Mouse (Mus musculus) activated CD4-positive, CD25-positive, alpha-beta regulatory T cell, adult 4 months (primary cell): ENCODE data around the gene Rnf145. TPM values are rescaled to one million over a fixed set of nuclear protein-coding genes. Genes with fewer than 3 reads are reported as not detected.

Source experiments
- ATAC-seq: one replicate; pipeline ENCODE4 v1.8.0; 2017
- polyA plus RNA-seq, 2 experiments: library from polyadenylated mRNA; unstranded; fragments of 100-300 nt; shearing (Covaris generic); gene quantifications; one replicate each; pipeline ENCODE4 v1.2.1; 2017

Gene Rnf145
- polyA plus RNA-seq, 2 experiments from 2014 or later = 45.3 to 60.4 TPM

GRCm38 (mm10) chr11:44510371-44510770 is 8.4 kb upstream of the Rnf145 start:
- ATAC-seq = no peak

GRCm38 (mm10) chr11:44512044-44513025 is 6.4 kb upstream of the Rnf145 start:
- ATAC-seq = no peak

- ATAC-seq = no peak
Observed at GRCm38 (mm10) chr11:44513026-44513422, 5.7 kb upstream of the Rnf145 start.

GRCm38 (mm10) chr11:44514666-44515065 is 4.1 kb upstream of the Rnf145 start:
- ATAC-seq = no peak

GRCm38 (mm10) chr11:44516362-44516761 is 2.4 kb upstream of the Rnf145 start:
- ATAC-seq = no peak

- ATAC-seq = no peak
Observed at GRCm38 (mm10) chr11:44517561-44518280, 1.0 kb upstream of the Rnf145 start.

- ATAC-seq = no peak
Observed at GRCm38 (mm10) chr11:44519096-44519949, 559 bp downstream of the Rnf145 start.

GRCm38 (mm10) chr11:44519950-44520761 is 1.4 kb downstream of the Rnf145 start:
- peak; percentile 83 for ATAC-seq

GRCm38 (mm10) chr11:44522594-44522993 is 3.8 kb downstream of the Rnf145 start:
- ATAC-seq = no peak

- no peak for ATAC-seq
Observed at GRCm38 (mm10) chr11:44525765-44526164, 7.0 kb downstream of the Rnf145 start.

- ATAC-seq = peak; percentile 49
Observed at GRCm38 (mm10) chr11:44526654-44527263, 8.0 kb downstream of the Rnf145 start.

- no peak for ATAC-seq
Observed at GRCm38 (mm10) chr11:44528560-44529199, 9.9 kb downstream of the Rnf145 start.

GRCm38 (mm10) chr11:44529200-44529599 is 10.4 kb downstream of the Rnf145 start:
- peak; percentile 84 for ATAC-seq

- no peak for ATAC-seq
Observed at GRCm38 (mm10) chr11:44529716-44530115, 11.0 kb downstream of the Rnf145 start.

- ATAC-seq = no peak
Observed at GRCm38 (mm10) chr11:44530382-44530781, 11.6 kb downstream of the Rnf145 start.

GRCm38 (mm10) chr11:44530867-44531266 is 12.1 kb downstream of the Rnf145 start:
- no peak for ATAC-seq

- no peak for ATAC-seq
Observed at GRCm38 (mm10) chr11:44531617-44532016, 12.9 kb downstream of the Rnf145 start.

GRCm38 (mm10) chr11:44532846-44533781 is 14.3 kb downstream of the Rnf145 start:
- no peak for ATAC-seq

- no peak for ATAC-seq
Observed at GRCm38 (mm10) chr11:44534999-44535750, 16.4 kb downstream of the Rnf145 start.
